Mouse (Mus musculus): ENCODE measurements around the gene Kcnc3. TPM values are rescaled to one million over a fixed set of nuclear protein-coding genes. Genes with fewer than 3 reads are reported as not detected.

The Kcnc3 gene
- total RNA-seq, 1 experiment = 9.5 TPM

DNA sequence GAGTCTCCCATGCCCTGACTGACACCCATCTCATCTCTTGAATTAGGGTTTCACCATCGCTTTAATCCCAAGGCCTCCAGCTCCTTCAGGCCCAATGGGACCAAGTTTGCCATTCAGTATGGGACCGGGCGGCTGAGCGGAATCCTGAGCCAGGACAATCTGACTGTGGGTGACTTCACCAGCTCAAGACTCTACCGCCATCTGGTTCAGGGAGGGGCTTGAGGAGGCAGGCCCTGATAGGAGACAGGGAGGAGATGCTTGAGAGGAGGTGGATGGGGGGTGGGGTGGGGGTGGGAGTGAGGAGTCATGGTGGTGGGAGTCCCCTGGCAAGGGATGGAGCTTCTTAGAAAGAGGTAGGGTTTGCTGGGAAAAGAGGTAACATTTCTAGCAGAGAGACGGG is 8.8 kb upstream of the Kcnc3 start:
- H3K4me3 ChIP-seq (ENCODE audit: insufficient read depth in 1 of 2, low read depth in 1 of 2, low read length in 2 of 2, poor library complexity in 1 of 2, severe bottlenecking in 1 of 2) = no peak overlapping the region
- no peak for DNase-seq (ENCODE audit: low read depth, low spot score)
- no peaks in the 10 kb centered on the region for H3K36me3 ChIP-seq (ENCODE audit: control insufficient read depth, insufficient read depth, low read length, poor library complexity, severe bottlenecking)
- no peak overlapping the region for H3K27ac ChIP-seq (ENCODE audit: insufficient read depth, low read depth, low read length, poor library complexity, severe bottlenecking)
- no peaks in the 10 kb centered on the region for H3K9me3 ChIP-seq (ENCODE audit: control insufficient read depth, insufficient read depth, low read depth, low read length)
- H3K9ac ChIP-seq (ENCODE audit: insufficient read depth, low read depth, low read length, poor library complexity, severe bottlenecking) = no peak overlapping the region
- in situ Hi-C loops (cut with MboI; ENCODE audit: low sequenced_read_pairs in 2 of 2, unreplicated experiment in 2 of 2) = no loop called here
- TF ChIP-seq ZC3H11A (IDR thresholded peaks at IDR 0.05; ENCODE audit: borderline replicate concordance, low read depth, low read length) = no peak
- no peak for TF ChIP-seq CHD2 (IDR thresholded peaks at IDR 0.05; ENCODE audit: low read depth, low read length)
- no peak for TF ChIP-seq MAFK (IDR thresholded peaks at IDR 0.05; ENCODE audit: insufficient read depth, low read depth, low read length)
- TF ChIP-seq HCFC1 (IDR thresholded peaks at IDR 0.05; ENCODE audit: borderline replicate concordance, insufficient read depth, low read length) = no peak
- no peak for TF ChIP-seq ZNF384 (IDR thresholded peaks at IDR 0.05; ENCODE audit: low read depth, low read length)
- H3K4me1 ChIP-seq (ENCODE audit: control insufficient read depth in 2 of 2, insufficient read depth in 2 of 2, low read length in 2 of 2, poor library complexity in 1 of 2) = peaks cover 0 to 6% of the 10 kb centered on the region in 2 experiments; a peak in 1 of 4 replicates

DNA sequence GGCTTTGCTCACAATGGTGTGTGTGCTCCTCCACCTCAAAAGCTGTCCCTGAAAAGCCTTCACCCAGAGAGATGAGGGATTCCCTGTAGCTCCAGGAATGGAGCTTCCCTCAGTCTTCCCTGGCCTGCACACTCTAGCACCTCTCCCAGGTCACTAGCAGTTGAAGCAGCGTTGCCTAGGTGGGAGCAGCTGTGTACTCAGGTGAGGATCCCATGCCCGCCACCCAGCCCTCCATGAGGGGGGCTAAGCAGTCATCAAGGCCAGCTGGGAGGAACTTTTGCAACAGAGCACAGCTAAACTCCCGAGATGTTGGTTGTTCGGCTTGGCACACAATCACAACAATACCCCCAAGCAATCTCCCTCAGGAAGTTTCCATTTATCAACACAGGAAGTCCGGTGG is 7.8 kb upstream of the Kcnc3 start:
- in situ Hi-C loops (cut with MboI; ENCODE audit: low sequenced_read_pairs in 2 of 2, unreplicated experiment in 2 of 2) = no loop called here
- no peak for DNase-seq (ENCODE audit: low read depth, low spot score)
- Histone ChIP-seq H3K9ac (ENCODE audit: insufficient read depth, low read depth, low read length, poor library complexity, severe bottlenecking) (no peak overlapping the region), H3K36me3 (ENCODE audit: control insufficient read depth, insufficient read depth, low read length, poor library complexity, severe bottlenecking) (no peaks in the 10 kb centered on the region), H3K9me3 (ENCODE audit: control insufficient read depth, insufficient read depth, low read depth, low read length) (no peaks in the 10 kb centered on the region), H3K4me1 (ENCODE audit: control insufficient read depth in 2 of 2, insufficient read depth in 2 of 2, low read length in 2 of 2, poor library complexity in 1 of 2) (peaks cover 0 to 4% of the 10 kb centered on the region in 2 experiments; a peak in 1 of 4 replicates), H3K4me3 (ENCODE audit: insufficient read depth in 1 of 2, low read depth in 1 of 2, low read length in 2 of 2, poor library complexity in 1 of 2, severe bottlenecking in 1 of 2) (no peak overlapping the region), H3K27ac (ENCODE audit: insufficient read depth, low read depth, low read length, poor library complexity, severe bottlenecking) (no peak overlapping the region)
- TF ChIP-seq CHD2 (IDR thresholded peaks at IDR 0.05; ENCODE audit: low read depth, low read length) (no peak), ZC3H11A (IDR thresholded peaks at IDR 0.05; ENCODE audit: borderline replicate concordance, low read depth, low read length) (no peak), ZNF384 (IDR thresholded peaks at IDR 0.05; ENCODE audit: low read depth, low read length) (no peak), HCFC1 (IDR thresholded peaks at IDR 0.05; ENCODE audit: borderline replicate concordance, insufficient read depth, low read length) (no peak), MAFK (IDR thresholded peaks at IDR 0.05; ENCODE audit: insufficient read depth, low read depth, low read length) (no peak)

DNA sequence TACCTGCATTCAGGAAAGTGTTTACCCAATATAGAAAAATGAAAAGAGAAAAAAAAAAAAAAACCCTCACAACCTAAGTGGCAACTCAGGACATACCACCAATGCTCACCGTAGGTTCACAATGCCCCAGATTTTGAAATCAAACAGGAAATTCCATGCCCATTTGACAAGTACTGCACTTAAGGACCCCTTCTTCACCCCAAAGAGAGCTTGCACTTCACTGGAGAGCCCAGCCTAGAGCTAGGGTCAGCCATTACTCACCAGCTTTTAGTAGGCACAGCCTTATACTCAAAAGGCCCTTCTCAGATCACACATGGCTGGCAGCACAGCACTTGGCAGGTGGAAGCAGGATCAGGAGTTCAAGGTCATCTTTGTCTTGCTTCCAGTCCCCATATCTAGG is 7.3 kb upstream of the Kcnc3 start:
- no peak overlapping the region for H3K9ac ChIP-seq (ENCODE audit: insufficient read depth, low read depth, low read length, poor library complexity, severe bottlenecking)
- no peak for DNase-seq (ENCODE audit: low read depth, low spot score)
- in situ Hi-C loops (cut with MboI; ENCODE audit: low sequenced_read_pairs in 2 of 2, unreplicated experiment in 2 of 2) = no loop called here
- H3K4me1 ChIP-seq (ENCODE audit: control insufficient read depth in 2 of 2, insufficient read depth in 2 of 2, low read length in 2 of 2, poor library complexity in 1 of 2) = peaks cover 0 to 6% of the 10 kb centered on the region in 2 experiments; a peak in 1 of 4 replicates
- no peaks in the 10 kb centered on the region for H3K9me3 ChIP-seq (ENCODE audit: control insufficient read depth, insufficient read depth, low read depth, low read length)
- H3K36me3 ChIP-seq (ENCODE audit: control insufficient read depth, insufficient read depth, low read length, poor library complexity, severe bottlenecking) = no peaks in the 10 kb centered on the region
- TF ChIP-seq ZC3H11A (IDR thresholded peaks at IDR 0.05; ENCODE audit: borderline replicate concordance, low read depth, low read length) (no peak), ZNF384 (IDR thresholded peaks at IDR 0.05; ENCODE audit: low read depth, low read length) (no peak), MAFK (IDR thresholded peaks at IDR 0.05; ENCODE audit: insufficient read depth, low read depth, low read length) (no peak), HCFC1 (IDR thresholded peaks at IDR 0.05; ENCODE audit: borderline replicate concordance, insufficient read depth, low read length) (no peak), CHD2 (IDR thresholded peaks at IDR 0.05; ENCODE audit: low read depth, low read length) (no peak)
- H3K27ac ChIP-seq (ENCODE audit: insufficient read depth, low read depth, low read length, poor library complexity, severe bottlenecking) = no peak overlapping the region
- H3K4me3 ChIP-seq (ENCODE audit: insufficient read depth in 1 of 2, low read depth in 1 of 2, low read length in 2 of 2, poor library complexity in 1 of 2, severe bottlenecking in 1 of 2) = no peak overlapping the region

DNA sequence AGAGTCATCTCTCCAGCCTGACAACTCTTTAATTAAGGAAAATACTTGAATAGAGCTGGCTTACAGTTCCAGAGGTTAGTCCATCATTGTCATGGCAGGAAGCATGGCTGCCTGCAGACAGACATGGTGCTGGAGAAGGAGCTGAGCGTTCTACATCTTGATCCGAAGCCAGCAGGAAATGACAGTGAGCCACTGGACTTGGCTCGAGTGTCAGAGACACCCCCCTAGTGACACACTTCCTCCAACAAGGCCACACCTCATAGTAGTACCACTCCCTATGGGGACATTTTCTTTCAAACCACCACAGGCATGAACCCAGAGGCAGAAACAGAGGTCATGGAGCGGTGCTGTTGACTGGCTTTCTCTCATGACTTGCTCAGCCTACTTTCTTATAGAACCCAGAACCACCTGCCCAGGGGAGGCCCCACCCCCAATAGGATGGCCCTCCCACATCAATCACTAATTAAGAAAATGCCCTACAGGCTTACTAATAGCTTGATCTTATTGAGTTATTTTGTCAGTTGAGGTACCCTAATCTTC is 6.1 kb upstream of the Kcnc3 start:
- H3K4me1 ChIP-seq (ENCODE audit: control insufficient read depth in 2 of 2, insufficient read depth in 2 of 2, low read length in 2 of 2, poor library complexity in 1 of 2) = peaks cover 0 to 10% of the 10 kb centered on the region in 2 experiments; a peak in 1 of 4 replicates
- H3K4me3 ChIP-seq (ENCODE audit: insufficient read depth in 1 of 2, low read depth in 1 of 2, low read length in 2 of 2, poor library complexity in 1 of 2, severe bottlenecking in 1 of 2) = no peak overlapping the region
- no peaks in the 10 kb centered on the region for H3K9me3 ChIP-seq (ENCODE audit: control insufficient read depth, insufficient read depth, low read depth, low read length)
- H3K36me3 ChIP-seq (ENCODE audit: control insufficient read depth, insufficient read depth, low read length, poor library complexity, severe bottlenecking) = no peaks in the 10 kb centered on the region
- no peak for DNase-seq (ENCODE audit: low read depth, low spot score)
- TF ChIP-seq CHD2 (IDR thresholded peaks at IDR 0.05; ENCODE audit: low read depth, low read length) (no peak), HCFC1 (IDR thresholded peaks at IDR 0.05; ENCODE audit: borderline replicate concordance, insufficient read depth, low read length) (no peak), ZNF384 (IDR thresholded peaks at IDR 0.05; ENCODE audit: low read depth, low read length) (no peak), ZC3H11A (IDR thresholded peaks at IDR 0.05; ENCODE audit: borderline replicate concordance, low read depth, low read length) (no peak), MAFK (IDR thresholded peaks at IDR 0.05; ENCODE audit: insufficient read depth, low read depth, low read length) (no peak)
- in situ Hi-C loops (cut with MboI; ENCODE audit: low sequenced_read_pairs in 2 of 2, unreplicated experiment in 2 of 2) = no loop called here
- no peak overlapping the region for H3K9ac ChIP-seq (ENCODE audit: insufficient read depth, low read depth, low read length, poor library complexity, severe bottlenecking)
- no peak overlapping the region for H3K27ac ChIP-seq (ENCODE audit: insufficient read depth, low read depth, low read length, poor library complexity, severe bottlenecking)

Data from ES-E14 (cell line).